21 mouse cellular contexts compared by ENCODE assay signal in the genomic region with DNA sequence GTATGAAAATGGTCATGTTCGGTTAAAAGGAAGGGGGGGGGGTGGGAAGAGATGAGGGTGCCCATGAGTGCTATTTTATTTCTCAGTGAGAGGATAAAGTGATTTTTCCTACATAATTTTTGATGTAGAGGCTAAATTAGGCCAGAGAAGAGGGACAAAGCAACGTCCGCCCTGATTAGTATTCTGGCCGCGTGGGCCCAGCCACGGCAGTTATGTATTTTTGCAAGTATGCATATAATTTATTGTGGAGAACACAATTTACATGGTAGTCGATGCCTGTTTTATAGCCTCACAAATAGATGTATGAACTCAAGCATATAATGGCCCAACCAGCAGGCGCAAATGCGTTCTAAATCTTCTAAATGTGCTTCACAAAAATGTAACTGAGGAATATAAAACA.
A peak's percentile ranks its signal among the peaks of the same experiment; 100 is the strongest.
DNase-seq lines count a peak whose midpoint lies in the region; ATAC-seq and TF ChIP-seq lines count a peak whose summit lies in the region.
"Had no signal": no experiment of that assay in that cellular context is flagged by ENCODE, and none has a peak within 500 bp of the region (broad histone marks: within the 10 kb centered on the region; RNA-seq: fewer than 3 reads in every experiment).

No protein-coding gene starts in this region.

- H3K27me3 ChIP-seq in forebrain, embryonic 13.5 days = peaks cover 22% of the 10 kb centered on the region
- no peaks in the 10 kb centered on the region for H3K27me3 ChIP-seq in forebrain, embryonic 11.5 days (ENCODE audit: control insufficient read depth, insufficient read depth, low read length)
- no peaks in the 10 kb centered on the region for H3K27me3 ChIP-seq in hindbrain, embryonic 15.5 days
- no peaks in the 10 kb centered on the region for H3K27me3 ChIP-seq in hindbrain, embryonic 16.5 days (replicated peaks; ENCODE audit: control insufficient read depth, insufficient read depth, low read length)
- H3K27me3 ChIP-seq in neural tube, embryonic 11.5 days (ENCODE audit: control insufficient read depth, insufficient read depth, low read length) = no peaks in the 10 kb centered on the region

- no peak overlapping the region for H3K4me2 ChIP-seq in forebrain, embryonic 13.5 days
- H3K4me2 ChIP-seq in forebrain, embryonic 11.5 days (ENCODE audit: low read depth, low read length, severe bottlenecking) = no peak overlapping the region
- no peak overlapping the region for H3K4me2 ChIP-seq in hindbrain, embryonic 15.5 days
- H3K4me2 ChIP-seq in hindbrain, embryonic 16.5 days (ENCODE audit: low read length) = no peak overlapping the region
- no peak overlapping the region for H3K4me2 ChIP-seq in neural tube, embryonic 11.5 days (ENCODE audit: low read depth)
- H3K4me2 ChIP-seq: forebrain, embryonic 15.5 days; heart, embryonic 11.5 days; heart, embryonic 15.5 days had no signal

- no peak overlapping the region for H3K4me3 ChIP-seq in forebrain, embryonic 13.5 days
- no peak overlapping the region for H3K4me3 ChIP-seq in forebrain, embryonic 11.5 days (ENCODE audit: low read depth, low read length)
- no peak overlapping the region for H3K4me3 ChIP-seq in hindbrain, embryonic 15.5 days
- H3K4me3 ChIP-seq in hindbrain, embryonic 16.5 days (ENCODE audit: low read length) = no peak overlapping the region
- H3K4me3 ChIP-seq in neural tube, embryonic 11.5 days (ENCODE audit: low read depth, low read length) = no peak overlapping the region
- H3K4me3 ChIP-seq in gastrocnemius, adult 2 months = no peak overlapping the region
- H3K4me3 ChIP-seq: embryonic facial prominence, embryonic 10.5 days; forebrain, embryonic 15.5 days; heart, embryonic 15.5 days had no signal

- no peak overlapping the region for H3K9ac ChIP-seq in forebrain, embryonic 13.5 days
- no peak overlapping the region for H3K9ac ChIP-seq in forebrain, embryonic 11.5 days (ENCODE audit: low read length)
- no peak overlapping the region for H3K9ac ChIP-seq in hindbrain, embryonic 15.5 days
- H3K9ac ChIP-seq in hindbrain, embryonic 16.5 days (ENCODE audit: low read depth, low read length) = no peak overlapping the region
- H3K9ac ChIP-seq in neural tube, embryonic 11.5 days (ENCODE audit: low read length) = no peak overlapping the region
- H3K9ac ChIP-seq: forebrain, embryonic 15.5 days; heart, embryonic 15.5 days had no signal

- no peak for DNase-seq in forebrain, embryonic 11.5 days (ENCODE audit: low spot score)
- DNase-seq in neural tube, embryonic 11.5 days (ENCODE audit: low spot score) = no peak
- DNase-seq in neural tube, embryonic 10.5 days (ENCODE audit: extremely low spot score, low spot score) = no peak
- DNase-seq in gastrocnemius, adult 2 months = no peak
- DNase-seq: adrenal gland, adult 8-10 months; adrenal gland, postnatal 36 days; B cell, adult 2 months; cerebellum, adult 2 months; cerebellum, postnatal 10 days; gastrocnemius, postnatal 10 days; heart, adult 18-20 months; heart, postnatal 14 days had no signal

- peaks cover 5% of the 10 kb centered on the region; the same call in 1 of the 2 replicates for H3K9me3 ChIP-seq in forebrain, embryonic 13.5 days (replicated peaks)
- no peaks in the 10 kb centered on the region for H3K9me3 ChIP-seq in forebrain, embryonic 11.5 days (ENCODE audit: control insufficient read depth, low read length)
- no peaks in the 10 kb centered on the region for H3K9me3 ChIP-seq in hindbrain, embryonic 15.5 days
- no peaks in the 10 kb centered on the region for H3K9me3 ChIP-seq in hindbrain, embryonic 16.5 days (ENCODE audit: control insufficient read depth, low read length)
- no peaks in the 10 kb centered on the region for H3K9me3 ChIP-seq in neural tube, embryonic 11.5 days (ENCODE audit: control insufficient read depth, low read length)
- H3K9me3 ChIP-seq: embryonic facial prominence, embryonic 10.5 days; forebrain, embryonic 15.5 days; G1E; heart, embryonic 15.5 days had no signal

- no peak for TF ChIP-seq CTCF in gastrocnemius, adult 2 months (IDR thresholded peaks at IDR 0.05)

- H3K27ac ChIP-seq in forebrain, embryonic 13.5 days = 0 out of 2 replicates have a peak overlapping the region, but pooled peaks have one; percentile 12
- H3K27ac ChIP-seq in forebrain, embryonic 11.5 days (ENCODE audit: low read depth, low read length) = no peak overlapping the region
- H3K27ac ChIP-seq in hindbrain, embryonic 15.5 days (replicated peaks) = peak overlapping the region; percentile 42
- H3K27ac ChIP-seq in hindbrain, embryonic 16.5 days (ENCODE audit: low read depth, low read length) = no peak overlapping the region
- peak overlapping the region; percentile 10; the same call in 1 of the 2 replicates for H3K27ac ChIP-seq in neural tube, embryonic 11.5 days (ENCODE audit: low read depth, low read length)
- H3K27ac ChIP-seq in gastrocnemius, adult 2 months = no peak overlapping the region
- H3K27ac ChIP-seq: embryonic facial prominence, embryonic 10.5 days; forebrain, embryonic 15.5 days; heart, embryonic 15.5 days had no signal

- peaks cover 18% of the 10 kb centered on the region for H3K4me1 ChIP-seq in forebrain, embryonic 13.5 days
- peaks cover 10% of the 10 kb centered on the region for H3K4me1 ChIP-seq in forebrain, embryonic 11.5 days (replicated peaks; ENCODE audit: control insufficient read depth, insufficient read depth, low read length)
- H3K4me1 ChIP-seq in hindbrain, embryonic 15.5 days (replicated peaks) = peaks cover 24% of the 10 kb centered on the region
- peaks cover 7% of the 10 kb centered on the region for H3K4me1 ChIP-seq in hindbrain, embryonic 16.5 days (ENCODE audit: control insufficient read depth, insufficient read depth, low read depth, low read length)
- H3K4me1 ChIP-seq in neural tube, embryonic 11.5 days (ENCODE audit: control insufficient read depth, insufficient read depth, low read length) = 0 out of 2 replicates have a peak, but pooled peaks cover 3% of the 10 kb centered on the region
- H3K4me1 ChIP-seq: heart, embryonic 15.5 days had no signal

- WGBS in forebrain, embryonic 13.5 days = 84% methylated on average over 9 of the region's 9 CpGs
- 87% methylated on average over 9 of the region's 9 CpGs for WGBS in forebrain, embryonic 11.5 days
- 52% methylated on average over 9 of the region's 9 CpGs for WGBS in hindbrain, embryonic 15.5 days
- 61% methylated on average over 9 of the region's 9 CpGs for WGBS in hindbrain, embryonic 16.5 days
- 84% methylated on average over 9 of the region's 9 CpGs for WGBS in neural tube, embryonic 11.5 days

- H3K36me3 ChIP-seq in forebrain, embryonic 13.5 days (ENCODE audit: poor library complexity, severe bottlenecking) = no peaks in the 10 kb centered on the region
- H3K36me3 ChIP-seq in forebrain, embryonic 11.5 days (ENCODE audit: control insufficient read depth, insufficient read depth, low read length) = no peaks in the 10 kb centered on the region
- no peaks in the 10 kb centered on the region for H3K36me3 ChIP-seq in hindbrain, embryonic 15.5 days
- no peaks in the 10 kb centered on the region for H3K36me3 ChIP-seq in hindbrain, embryonic 16.5 days (ENCODE audit: control insufficient read depth, insufficient read depth, low read length)
- no peaks in the 10 kb centered on the region for H3K36me3 ChIP-seq in neural tube, embryonic 11.5 days (ENCODE audit: control insufficient read depth, insufficient read depth, low read length)
- H3K36me3 ChIP-seq: embryonic facial prominence, embryonic 10.5 days; forebrain, embryonic 15.5 days; G1E; heart, embryonic 15.5 days had no signal

- ATAC-seq in forebrain, embryonic 13.5 days = no peak
- ATAC-seq in forebrain, embryonic 11.5 days (replicated peaks; ENCODE audit: low FRiP score) = no peak
- no peak for ATAC-seq in hindbrain, embryonic 15.5 days (ENCODE audit: low FRiP score, low read depth)
- no peak for ATAC-seq in hindbrain, embryonic 16.5 days
- ATAC-seq in neural tube, embryonic 11.5 days (ENCODE audit: insufficient read depth, low FRiP score, low TSS enrichment) = no peak
- ATAC-seq: CD4-positive, CD25-positive, alpha-beta regulatory T cell, adult 4 months; forebrain, embryonic 15.5 days had no signal

- intact Hi-C loops in gastrocnemius, adult 2 months (cut with DNase I) = no loop called here

Comparison
In these comparisons a context has a peak if more than half of its experiments do, and no peak if none do; other contexts are left out.
1. H3K27ac ChIP-seq: peak in forebrain, embryonic 13.5 days (single experiment), hindbrain, embryonic 15.5 days (single experiment) and neural tube, embryonic 11.5 days (single experiment); none in forebrain, embryonic 11.5 days (single experiment), hindbrain, embryonic 16.5 days (single experiment) and gastrocnemius, adult 2 months (single experiment).